Mouse (Mus musculus) myocyte (in vitro differentiated cells): ENCODE results near the gene Nlrp9a. TPM values are rescaled to one million over a fixed set of nuclear protein-coding genes. Genes with fewer than 3 reads are reported as not detected.
"Not testable (repeated sequence)": the region's sequence is repeated elsewhere in the genome, so short reads cannot be mapped to it uniquely, and the experiment has no call there.

Source experiments
- H3K27me3 ChIP-seq: one replicate; pipeline ENCODE4 v1.6.1; 2011; ENCODE audit not compliant: control insufficient read depth, insufficient read depth, insufficient read length
- H3K36me3 ChIP-seq: one replicate; pipeline ENCODE4 v1.6.1; 2011; ENCODE audit not compliant: control insufficient read depth, insufficient read depth
- H3K4me2 ChIP-seq: one replicate; pipeline ENCODE4 v1.6.1; 2011; ENCODE audit warnings: low read depth, control low read depth
- H3K4me3 ChIP-seq: one replicate; pipeline ENCODE4 v1.5.1; 2011; ENCODE audit warnings: mild to moderate bottlenecking, control low read depth, moderate library complexity
- H3K79me2 ChIP-seq: one replicate; pipeline ENCODE4 v1.6.1; 2011; ENCODE audit not compliant: control insufficient read depth, insufficient read depth
- H3ac ChIP-seq: one replicate; pipeline ENCODE4 v1.6.1; 2011; ENCODE audit not compliant: control insufficient read depth, insufficient read length
- CEBPB ChIP-seq: IDR thresholded peaks from 2 replicates; pipeline ENCODE4 v1.6.1; 2011; ENCODE audit warnings: mild to moderate bottlenecking, moderate library complexity; ENCODE audit not compliant: poor library complexity, insufficient read depth, severe bottlenecking
- E2F4 ChIP-seq: IDR thresholded peaks from one replicate; pipeline ENCODE4 v1.6.1; 2011; ENCODE audit warnings: mild to moderate bottlenecking, control low read depth, moderate library complexity; ENCODE audit not compliant: insufficient read depth
- MAX ChIP-seq: IDR thresholded peaks from one replicate; pipeline ENCODE4 v1.6.1; 2011; ENCODE audit warnings: low read depth, mild to moderate bottlenecking, control low read depth
- MYOD1 ChIP-seq, 3 experiments: IDR thresholded peaks; one replicate each; pipeline ENCODE4 v1.6.1; 2011; ENCODE audit warnings: control low read depth in 2 of 3, low read depth in 2 of 3, mild to moderate bottlenecking in 2 of 3, moderate library complexity in 1 of 3; ENCODE audit not compliant: insufficient read length in 2 of 3, control insufficient read depth in 1 of 3
- MYOG ChIP-seq, 3 experiments: IDR thresholded peaks; one replicate each; pipeline ENCODE4 v1.6.1; 2011; ENCODE audit warnings: control low read depth in 2 of 3, low read depth in 2 of 3, mild to moderate bottlenecking in 2 of 3; ENCODE audit not compliant: insufficient read length in 2 of 3, control insufficient read depth in 1 of 3, insufficient read depth in 1 of 3
- POLR2A ChIP-seq: IDR thresholded peaks from one replicate; pipeline ENCODE4 v1.6.1; 2011; ENCODE audit warnings: low read depth, mild to moderate bottlenecking, control low read depth, moderate library complexity; ENCODE audit not compliant: insufficient read length
- POLR2AphosphoS2 ChIP-seq: IDR thresholded peaks from one replicate; pipeline ENCODE4 v1.6.1; 2011; ENCODE audit warnings: low read depth, control low read depth; ENCODE audit not compliant: insufficient read length
- REST ChIP-seq: IDR thresholded peaks from one replicate; pipeline ENCODE4 v1.6.1; 2011; ENCODE audit warnings: mild to moderate bottlenecking, control low read depth, moderate library complexity; ENCODE audit not compliant: insufficient read depth, insufficient read length
- SRF ChIP-seq: IDR thresholded peaks from one replicate; pipeline ENCODE4 v1.6.1; 2011; ENCODE audit warnings: low read depth; ENCODE audit not compliant: control insufficient read depth, insufficient read length
- TCF12 ChIP-seq: IDR thresholded peaks from one replicate; pipeline ENCODE4 v1.6.1; 2011; ENCODE audit warnings: mild to moderate bottlenecking, control low read depth; ENCODE audit not compliant: poor library complexity, insufficient read depth, severe bottlenecking
- TCF3 ChIP-seq: IDR thresholded peaks from one replicate; pipeline ENCODE4 v1.6.1; 2011; ENCODE audit warnings: low read depth, control low read depth; ENCODE audit not compliant: insufficient read length
- USF1 ChIP-seq: IDR thresholded peaks from one replicate; pipeline ENCODE4 v1.6.1; 2011; ENCODE audit warnings: low read depth, mild to moderate bottlenecking, control low read depth, moderate library complexity
- polyA plus RNA-seq: library from polyadenylated mRNA; unstranded; fragments of >200 nt; fragmentation: generic; extraction: Trizol; gene quantifications from one replicate; pipeline ENCODE4 v1.2.1, GENCODE M21; 2012; ENCODE audit warnings: missing spikeins

Gene Nlrp9a
- polyA plus RNA-seq, result not detected

- not testable (repeated sequence) for H3K79me2 ChIP-seq
Measured at GRCm38 (mm10) chr7:26534723-26535122, at the start of gene Nlrp9a. Gene Nlrp9a (plus strand): TSS chr7:26535023.

GRCm38 (mm10) chr7:26489514-26489913 is 45.3 kb upstream of the Nlrp9a start:
- H3K27me3 ChIP-seq, H3K4me2 ChIP-seq, H3K36me3 ChIP-seq, H3ac ChIP-seq, H3K4me3 ChIP-seq, H3K79me2 ChIP-seq: not testable (repeated sequence)
- TF ChIP-seq REST, result peak; percentile 40

More at GRCm38 (mm10) chr7:26534723-26535122, at the start of gene Nlrp9a:
- not testable (repeated sequence) for H3ac ChIP-seq, H3K27me3 ChIP-seq, H3K4me2 ChIP-seq, H3K36me3 ChIP-seq, H3K4me3 ChIP-seq

DNA sequence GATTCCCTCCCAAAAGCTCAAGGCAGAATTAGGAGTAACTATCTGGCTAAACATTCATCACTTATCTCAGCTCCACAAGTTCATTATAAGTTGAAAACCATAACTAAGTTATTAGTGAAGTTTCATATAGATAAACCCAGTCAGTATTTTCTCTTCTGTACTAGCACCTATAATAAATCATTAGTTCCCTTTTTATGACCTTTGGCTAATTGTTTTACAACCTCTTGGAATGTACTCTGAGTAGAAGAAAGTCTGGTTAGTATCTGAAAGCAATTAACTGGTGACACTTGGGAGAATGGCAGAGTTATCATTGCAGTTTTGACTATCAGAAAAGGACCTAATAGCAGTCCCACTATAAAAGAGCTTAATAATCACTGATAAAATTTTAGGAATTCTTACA is 54.3 kb downstream of the Nlrp9a start:
- TF ChIP-seq CEBPB (no peak), POLR2A (no peak), MYOD1 (IDR thresholded peaks at IDR 0.05; ENCODE audit: control insufficient read depth in 1 of 3, insufficient read length in 2 of 3, low read depth in 2 of 3) (no peak), REST (no peak), E2F4 (no peak), SRF (no peak), TCF12 (no peak), MAX (no peak), USF1 (no peak), TCF3 (no peak), POLR2AphosphoS2 (no peak), MYOG (IDR thresholded peaks at IDR 0.05; ENCODE audit: control insufficient read depth in 1 of 3, insufficient read depth in 1 of 3, insufficient read length in 2 of 3, low read depth in 2 of 3) (no peak)
- H3K4me3 ChIP-seq, result no peak overlapping the region
- no peaks in the 10 kb centered on the region for H3K36me3 ChIP-seq
- H3K27me3 ChIP-seq, result no peaks in the 10 kb centered on the region
- H3ac ChIP-seq, result no peak overlapping the region
- H3K4me2 ChIP-seq, result no peak overlapping the region
- no peaks in the 10 kb centered on the region for H3K79me2 ChIP-seq

- Histone ChIP-seq H3K36me3 (no peaks in the 10 kb centered on the region), H3ac (no peak overlapping the region)
- TF ChIP-seq MYOD1 (IDR thresholded peaks at IDR 0.05; ENCODE audit: control insufficient read depth in 1 of 3, insufficient read length in 2 of 3, low read depth in 2 of 3) (no peak), TCF12 (no peak), POLR2A (no peak), TCF3 (no peak), E2F4 (no peak), MYOG (IDR thresholded peaks at IDR 0.05; ENCODE audit: control insufficient read depth in 1 of 3, insufficient read depth in 1 of 3, insufficient read length in 2 of 3, low read depth in 2 of 3) (no peak), SRF (no peak), CEBPB (no peak), MAX (no peak), USF1 (no peak), REST (no peak), POLR2AphosphoS2 (no peak)
Measured at GRCm38 (mm10) chr7:26589774-26590173, 55.0 kb downstream of the Nlrp9a start.

DNA sequence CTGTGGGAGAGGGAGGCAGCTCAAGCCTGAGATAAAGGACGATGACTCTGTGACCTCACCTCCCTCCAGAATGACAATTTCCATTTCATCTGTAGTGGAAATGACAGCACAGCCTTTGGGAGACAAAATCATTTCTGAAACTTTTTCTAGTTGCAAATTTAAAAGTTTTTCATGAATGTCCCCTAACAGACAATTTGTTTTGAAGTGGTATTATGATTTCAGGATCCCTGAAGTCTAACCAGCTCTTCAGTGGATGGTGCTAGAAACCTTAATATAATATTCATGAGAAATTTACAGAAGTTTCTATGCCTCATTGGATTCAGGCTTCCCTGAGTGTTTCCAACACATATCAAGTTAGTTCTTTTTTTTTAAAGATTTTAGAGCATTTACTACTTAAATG is 83.5 kb downstream of the Nlrp9a start, which contains the start of gene Vmn1r185:
Vmn1r185 (minus strand) TSS at position 101 of the 400 bp plus-strand sequence.
- not testable (repeated sequence) for H3K4me3 ChIP-seq, H3K79me2 ChIP-seq, H3K27me3 ChIP-seq, H3K4me2 ChIP-seq, H3K36me3 ChIP-seq, H3ac ChIP-seq

More at GRCm38 (mm10) chr7:26589774-26590173, 55.0 kb downstream of the Nlrp9a start:
- Histone ChIP-seq H3K27me3 (no peaks in the 10 kb centered on the region), H3K4me2 (no peak overlapping the region), H3K4me3 (no peak overlapping the region), H3K79me2 (no peaks in the 10 kb centered on the region)

Other genes starting within 250 kb of the Nlrp9a start
- not detected for gene Cyp2a4, start 227.9 kb upstream of the Nlrp9a start, polyA plus RNA-seq
- not detected for gene Nlrp9c, start 131.3 kb upstream of the Nlrp9a start, polyA plus RNA-seq
- gene Nlrp4a, start 99.9 kb upstream of the Nlrp9a start, polyA plus RNA-seq, result not detected
- gene Vmn1r185, start 83.4 kb downstream of the Nlrp9a start, polyA plus RNA-seq, result not detected
- not detected for gene Cyp2b23, start 151.4 kb downstream of the Nlrp9a start, polyA plus RNA-seq
- gene Cyp2b19, start 222.1 kb downstream of the Nlrp9a start, polyA plus RNA-seq, result not detected